Mouse (Mus musculus): ENCODE measurements around the gene Espn.

- TF ChIP-seq CTCF (conservative IDR thresholded peaks at IDR 0.05; ENCODE audit: insufficient read depth, insufficient read length, low read depth, low read length), result no peak
- TF ChIP-seq POLR2A (IDR thresholded peaks at IDR 0.05; ENCODE audit: low read depth, low read length), result no peak
These were observed 39.8 kb downstream of the Espn start for GRCm38 (mm10) chr4:152112329-152112728.

All from kidney, adult 2 months (tissue).